Mouse (Mus musculus): ENCODE results near the gene Upk3bl. TPM values are rescaled to one million over a fixed set of nuclear protein-coding genes. Genes with fewer than 3 reads are reported as not detected.
"Not testable (repeated sequence)": the region's sequence is repeated elsewhere in the genome, so short reads cannot be mapped to it uniquely, and the experiment has no call there.

Gene Upk3bl
- polyA plus RNA-seq, 1 experiment = not detected

- no peaks in the 10 kb centered on the region for H3K36me3 ChIP-seq (ENCODE audit: control insufficient read depth, insufficient read depth, low read length)
- H3K27ac ChIP-seq (ENCODE audit: insufficient read depth, low read length) = no peak overlapping the region
- no peak for DNase-seq (ENCODE audit: low read depth in 1 of 2, low spot score in 2 of 2)
- no peaks in the 10 kb centered on the region for H3K4me1 ChIP-seq (ENCODE audit: control insufficient read depth, insufficient read depth, insufficient read length)
- no peaks in the 10 kb centered on the region for H3K27me3 ChIP-seq (ENCODE audit: control insufficient read depth, insufficient read depth, low read length)
- TF ChIP-seq CTCF (IDR thresholded peaks at IDR 0.05; ENCODE audit: extremely low read depth, insufficient read depth, insufficient read length, insufficient replicate concordance) (no peak), POLR2A (IDR thresholded peaks at IDR 0.05; ENCODE audit: low read depth, low read length) (no peak)
- no peak overlapping the region for H3K4me3 ChIP-seq (ENCODE audit: extremely low read depth, insufficient read depth, insufficient read length)
- 65% methylated on average over 3 of the region's 3 CpGs for WGBS
Observed at GRCm38 (mm10) chr5:136109042-136109441, 54.8 kb downstream of the Upk3bl start.

- WGBS = 56% methylated on average over 4 of the region's 4 CpGs
- not testable (repeated sequence) for H3K4me1 ChIP-seq (ENCODE audit: control insufficient read depth, insufficient read depth, insufficient read length); DNase-seq (ENCODE audit: low read depth in 1 of 2, low spot score in 2 of 2); H3K27me3 ChIP-seq (ENCODE audit: control insufficient read depth, insufficient read depth, low read length); H3K36me3 ChIP-seq (ENCODE audit: control insufficient read depth, insufficient read depth, low read length); H3K27ac ChIP-seq (ENCODE audit: insufficient read depth, low read length); H3K4me3 ChIP-seq (ENCODE audit: extremely low read depth, insufficient read depth, insufficient read length)
Observed at GRCm38 (mm10) chr5:136113546-136113945, 59.3 kb downstream of the Upk3bl start.

Other genes starting within 250 kb of the Upk3bl start
- gene Srrm3, start 247.6 kb upstream of the Upk3bl start, polyA plus RNA-seq (2012; rRNA removed) = 0.05 and 0.06 TPM in 2 replicates
- 34.0 and 70.5 TPM in 2 replicates for gene Hspb1, start 166.6 kb upstream of the Upk3bl start, polyA plus RNA-seq (2012; rRNA removed)
- gene Ywhag, start 119.9 kb upstream of the Upk3bl start, polyA plus RNA-seq (2012; rRNA removed) = 40.9 and 50.0 TPM in 2 replicates
- 2.0 and 2.4 TPM in 2 replicates for gene Ssc4d, start 80.0 kb upstream of the Upk3bl start, polyA plus RNA-seq (2012; rRNA removed)
- not detected in 2 replicates for gene Zp3, start 74.4 kb upstream of the Upk3bl start, polyA plus RNA-seq (2012; rRNA removed)
- 25.6 and 32.8 TPM in 2 replicates for gene Dtx2, start 59.7 kb upstream of the Upk3bl start, polyA plus RNA-seq (2012; rRNA removed)
- 3.9 and 6.9 TPM in 2 replicates for gene Upk3b, start 16.0 kb upstream of the Upk3bl start, polyA plus RNA-seq (2012; rRNA removed)
- gene Rasa4, start 29.4 kb downstream of the Upk3bl start, polyA plus RNA-seq (2012; rRNA removed) = 38.1 and 43.0 TPM in 2 replicates
- 32.3 and 38.1 TPM in 2 replicates for gene Polr2j, start 62.1 kb downstream of the Upk3bl start, polyA plus RNA-seq (2012; rRNA removed)
- 39.5 and 46.4 TPM in 2 replicates for gene Lrwd1, start 81.6 kb downstream of the Upk3bl start, polyA plus RNA-seq (2012; rRNA removed)
- 19.6 and 28.4 TPM in 2 replicates for gene Alkbh4, start 81.7 kb downstream of the Upk3bl start, polyA plus RNA-seq (2012; rRNA removed)
- 113 and 167 TPM in 2 replicates for gene Orai2, start 116.2 kb downstream of the Upk3bl start, polyA plus RNA-seq (2012; rRNA removed)
- 7.3 and 8.8 TPM in 2 replicates for gene Prkrip1, start 144.5 kb downstream of the Upk3bl start, polyA plus RNA-seq (2012; rRNA removed)
- gene Sh2b2, start 192.1 kb downstream of the Upk3bl start, polyA plus RNA-seq (2012; rRNA removed) = 18.8 and 30.3 TPM in 2 replicates

Measured in spleen, adult 2 months (tissue).